Mouse (Mus musculus) left cerebral cortex, postnatal 4 days (tissue): ENCODE measurements at regions not wholly inside any gene's neighbourhood (a gene's known extent, or its start where the extent isn't known, plus 50 kb on each side); places are given as distances from the start of the nearest gene placed in this dataset.
A peak's percentile ranks its signal among the peaks of the same experiment; 100 is the strongest.

Experiments
- DNase-seq: peaks from one replicate; pipeline ENCODE4 v3.0.0-alpha.2; 2022
- intact Hi-C: fragments of 180-260 bp; cut with DNase I; formaldehyde crosslinking; loops from one replicate; pipeline ENCODE4 v1.15.1; 2025

DNA sequence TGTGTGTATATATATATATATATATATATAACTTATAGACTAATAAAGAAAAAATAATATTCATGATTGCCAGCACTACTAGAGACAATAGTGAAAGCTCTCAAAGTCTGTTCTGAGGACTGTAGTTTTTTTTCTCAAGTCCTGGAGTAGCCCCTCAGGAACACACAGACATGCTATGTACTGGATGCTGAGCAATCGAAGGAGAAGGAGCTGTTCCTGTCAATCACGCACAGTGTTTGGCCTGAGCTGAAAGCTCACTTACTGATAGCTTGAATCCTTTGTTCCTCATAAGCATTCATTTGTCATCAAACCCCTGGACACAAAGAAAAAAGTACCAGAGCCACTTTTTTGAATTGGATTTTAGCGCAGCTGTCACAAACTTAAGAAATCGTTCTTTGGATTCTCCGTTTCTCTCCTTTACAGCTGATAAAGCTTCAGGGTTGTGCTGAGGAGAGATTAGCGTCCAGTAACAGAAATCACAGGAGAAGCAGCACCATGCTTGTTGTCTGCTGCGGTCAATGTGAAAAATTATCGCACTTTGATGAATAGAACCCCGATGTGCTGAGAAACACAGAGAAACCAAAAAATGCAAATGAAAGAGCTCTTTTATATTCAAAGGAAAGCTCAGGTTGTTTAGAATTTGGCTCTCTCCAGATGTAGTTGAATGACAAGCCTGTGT is 702.2 kb upstream of the Tyrp1 start:
- no peak for DNase-seq

GRCm38 (mm10) chr4:80140261-80140660 is 693.7 kb upstream of the Tyrp1 start:
- DNase-seq = peak; percentile 19
- intact Hi-C loops = no loop called here

More for the DNA sequence above, 702.2 kb upstream of the Tyrp1 start:
- intact Hi-C loops = no loop called here

DNA sequence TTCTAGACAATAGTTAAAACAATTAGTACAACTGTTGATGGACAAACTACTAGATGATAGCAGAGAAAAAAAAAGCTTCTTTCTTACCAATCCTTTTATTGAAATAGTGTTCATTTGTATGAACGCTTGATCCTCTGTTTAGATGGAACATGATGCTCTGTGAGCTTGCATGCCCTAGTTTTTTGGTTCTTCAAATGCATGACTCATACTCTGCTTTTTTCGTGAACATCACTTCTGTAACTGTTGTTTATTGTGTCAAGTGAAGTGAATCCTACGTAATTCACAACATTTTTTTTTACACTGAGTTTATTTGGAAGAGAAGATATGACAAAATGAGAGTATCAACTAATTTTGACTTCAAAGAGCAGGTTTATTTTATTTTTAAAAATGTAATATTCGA is 674.1 kb upstream of the Tyrp1 start:
- DNase-seq = no peak
- intact Hi-C loops = no loop called here

DNA sequence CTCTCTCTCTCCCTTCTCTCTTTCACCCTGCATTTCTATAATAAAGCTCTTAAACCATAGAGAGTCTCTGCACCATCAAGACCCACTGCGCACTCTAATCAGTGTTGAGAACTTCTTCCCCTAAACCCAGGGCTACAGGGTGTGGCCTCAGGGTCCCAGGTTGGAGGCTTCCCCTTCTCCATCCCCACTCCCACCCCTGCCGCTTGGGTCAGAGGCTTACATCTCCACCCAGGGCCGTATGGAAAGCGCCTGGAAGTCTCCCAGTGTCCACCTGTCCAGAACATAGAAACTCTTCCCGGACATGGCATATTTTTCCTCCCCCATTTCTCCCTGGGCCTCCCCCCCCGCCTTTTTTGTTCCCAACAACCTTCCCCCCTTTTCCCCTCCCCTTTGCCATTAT is 660.7 kb upstream of the Tyrp1 start:
- DNase-seq = no peak
- intact Hi-C loops = no loop called here

DNA sequence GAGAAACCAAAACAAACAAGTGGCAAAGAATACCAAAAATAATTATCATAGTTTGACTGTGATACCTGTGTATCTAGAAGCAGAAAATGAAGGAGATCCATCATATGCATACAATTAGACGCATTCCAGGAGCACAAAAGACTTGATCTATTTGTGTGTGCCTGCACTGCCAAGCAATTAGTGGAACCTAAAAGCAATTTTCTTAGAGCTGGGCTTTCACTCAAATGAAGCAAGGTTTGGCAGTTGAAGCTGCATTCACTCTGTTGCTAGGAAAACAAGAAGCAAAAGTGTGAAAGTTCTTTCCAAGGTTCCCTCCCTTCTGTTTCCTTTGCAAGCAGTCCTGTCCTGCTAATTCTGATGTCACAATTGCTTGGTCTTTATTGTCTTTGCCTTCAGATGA is 631.7 kb upstream of the Tyrp1 start:
- no peak for DNase-seq
- intact Hi-C loops = no loop called here

DNA sequence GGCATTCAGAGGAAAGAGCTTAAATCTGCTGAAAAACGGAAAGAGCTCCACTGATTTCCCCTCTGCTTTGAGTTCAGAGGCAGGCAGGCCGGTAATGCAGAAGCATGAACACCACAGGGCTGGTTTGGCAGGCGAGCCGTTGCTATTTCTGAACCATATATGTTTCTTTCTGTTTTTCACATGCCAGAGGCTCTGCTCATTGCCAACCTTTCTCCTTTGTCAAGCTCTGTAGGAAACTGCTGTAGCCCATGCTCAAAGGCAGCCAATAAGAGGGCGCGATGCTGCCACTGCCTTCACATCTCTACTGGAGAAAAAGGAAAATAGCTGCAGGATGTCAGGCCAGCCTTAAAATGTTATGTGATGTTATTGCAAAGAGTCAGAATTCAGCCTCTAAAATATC is 630.0 kb upstream of the Tyrp1 start:
- intact Hi-C loops = no loop called here
- DNase-seq = peak; percentile 27

DNA sequence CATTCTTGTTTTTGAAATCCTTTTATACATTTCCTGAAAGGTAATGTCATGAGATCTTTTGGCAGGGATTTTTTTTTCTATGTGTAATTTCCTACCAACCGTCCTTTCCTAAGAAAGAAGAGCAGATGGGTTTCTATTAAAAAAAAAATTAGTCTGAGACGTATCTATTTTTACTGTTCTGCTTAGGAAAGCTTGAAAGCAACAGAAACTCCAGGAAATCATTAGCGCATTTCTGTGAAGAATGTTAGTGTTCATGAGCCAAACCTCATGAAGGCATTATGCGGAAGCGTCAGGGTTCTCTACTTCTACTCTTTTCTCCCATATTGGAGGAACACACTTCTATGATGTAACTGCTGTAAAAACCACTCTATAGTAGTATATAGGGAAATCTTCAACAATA is 629.5 kb upstream of the Tyrp1 start:
- no peak for DNase-seq
- intact Hi-C loops = no loop called here
